Mouse (Mus musculus) cortical plate, adult 2 months (tissue): ENCODE results near the gene Htr5b.
A peak's percentile ranks its signal among the peaks of the same experiment; 100 is the strongest.

Source experiments
- CTCF ChIP-seq: fragments of 200-500 bp; IDR thresholded peaks from 2 replicates; pipeline ENCODE4 v1.5.1; 2011; ENCODE audit warnings: mild to moderate bottlenecking, control low read depth, low read length; ENCODE audit not compliant: insufficient read depth; ENCODE audit errors: extremely low read depth
- POLR2A ChIP-seq: fragments of 200-500 bp; IDR thresholded peaks from 2 replicates; pipeline ENCODE4 v1.6.1; 2011; ENCODE audit warnings: mild to moderate bottlenecking, low read length, control low read depth; ENCODE audit not compliant: insufficient read depth; ENCODE audit errors: extremely low read depth

DNA sequence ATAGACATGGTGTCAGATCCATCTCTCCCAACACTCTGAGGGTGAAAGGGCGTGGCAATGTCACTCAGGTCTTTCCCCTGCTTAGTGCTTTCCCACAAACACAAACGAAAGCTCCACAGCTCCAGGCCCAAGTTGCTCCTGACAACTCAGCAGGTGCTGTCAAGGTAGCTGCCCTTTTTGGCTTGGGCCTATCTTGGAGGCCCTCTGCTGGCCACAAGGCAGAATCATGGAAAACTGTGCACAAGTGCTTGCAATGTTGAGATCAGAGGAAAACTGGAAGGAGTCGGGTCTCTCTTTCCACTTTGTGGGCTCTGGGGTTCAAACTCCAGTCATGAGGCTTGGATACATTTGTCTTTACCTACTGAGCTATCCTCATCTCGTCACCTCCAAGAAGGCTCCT lies 21.2 kb upstream of the Htr5b start:
- TF ChIP-seq CTCF (peak; percentile 57), POLR2A (no peak)
